Mouse (Mus musculus) liver (tissue): ENCODE results near the gene Adamts2.

ENCODE experiments used
- DNase-seq: peaks from one replicate; pipeline ENCODE4 v3.0.0-alpha.2; 2020; ENCODE audit warnings: mixed read lengths

The Adamts2 gene

DNA sequence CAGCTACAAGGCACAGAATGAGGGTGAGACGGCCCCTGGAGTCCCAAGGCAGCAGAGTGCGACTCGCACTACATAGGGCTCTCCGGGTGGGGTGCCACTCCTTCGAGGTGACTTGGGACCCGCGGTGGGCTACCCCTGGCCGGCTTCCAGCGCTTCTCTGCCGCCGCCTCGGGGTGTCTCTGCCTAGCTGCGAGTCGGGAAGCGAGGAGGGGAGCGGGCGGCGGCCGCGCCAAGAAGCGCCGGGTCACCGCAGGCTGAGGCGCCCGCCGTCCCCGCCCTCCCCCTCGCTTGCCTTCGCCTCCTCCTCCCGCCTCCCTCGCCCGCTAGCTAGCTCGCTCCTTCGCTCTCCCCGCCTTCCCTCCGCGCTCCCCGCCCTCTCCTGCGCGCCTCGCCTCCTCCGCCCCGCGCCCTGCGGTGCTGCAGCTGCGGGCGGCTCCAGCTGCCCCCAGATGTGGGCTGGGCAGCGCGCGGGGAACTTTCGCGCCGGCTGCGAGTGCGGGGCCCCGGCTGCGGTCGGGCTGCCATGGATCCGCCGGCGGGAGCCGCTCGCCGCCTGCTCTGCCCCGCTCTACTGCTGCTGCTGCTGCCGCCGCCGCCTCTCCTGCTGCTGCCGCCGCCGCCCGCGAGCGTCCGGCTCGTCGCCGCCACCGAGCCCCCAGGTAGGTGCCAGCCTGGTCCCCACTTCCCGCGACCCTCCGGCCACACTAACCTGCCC is at the start of gene Adamts2:
Gene Adamts2 (plus strand): TSS at position 444 of the 715 bp plus-strand sequence.
- DNase-seq = peak; percentile 65

DNA sequence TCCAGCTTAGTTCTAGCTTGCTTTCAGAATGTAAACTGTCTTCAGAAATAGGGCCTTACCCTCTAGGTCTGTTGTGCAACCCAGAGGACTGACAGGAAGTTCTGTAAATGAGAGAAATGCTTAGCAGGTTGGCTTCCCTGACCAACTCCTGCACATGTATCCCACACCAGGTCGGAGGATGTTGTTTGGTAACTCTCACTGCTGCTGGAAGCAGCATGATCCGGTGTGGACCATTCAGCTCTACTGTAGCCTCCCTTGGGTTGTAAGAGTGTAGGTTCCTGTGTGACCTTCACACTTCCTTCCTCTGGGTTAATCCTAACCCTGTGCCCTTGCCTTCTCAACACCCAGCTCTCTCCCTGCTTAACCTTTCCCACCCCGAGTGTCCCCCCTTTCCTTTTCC is 44.8 kb upstream of the Adamts2 start:
- DNase-seq = no peak

DNA sequence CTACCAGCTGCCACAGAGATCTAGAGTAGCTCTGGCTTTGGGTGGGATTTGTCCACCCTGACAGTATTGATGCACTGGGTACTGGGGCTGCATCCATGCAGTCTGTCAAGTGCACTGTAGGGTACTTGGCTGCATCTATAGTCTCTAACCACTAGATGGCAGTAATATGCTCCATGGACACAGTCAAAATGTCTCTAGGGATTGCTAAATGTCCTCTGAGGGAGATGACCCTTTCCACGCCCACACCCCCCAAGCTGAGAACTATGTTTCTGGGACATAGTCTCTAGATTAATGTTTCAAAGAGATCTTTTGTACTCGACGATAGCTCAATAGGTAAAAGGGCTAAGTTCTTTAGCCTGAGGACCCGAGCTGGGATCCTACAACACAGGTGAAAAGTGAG is 42.8 kb upstream of the Adamts2 start:
- no peak for DNase-seq

DNA sequence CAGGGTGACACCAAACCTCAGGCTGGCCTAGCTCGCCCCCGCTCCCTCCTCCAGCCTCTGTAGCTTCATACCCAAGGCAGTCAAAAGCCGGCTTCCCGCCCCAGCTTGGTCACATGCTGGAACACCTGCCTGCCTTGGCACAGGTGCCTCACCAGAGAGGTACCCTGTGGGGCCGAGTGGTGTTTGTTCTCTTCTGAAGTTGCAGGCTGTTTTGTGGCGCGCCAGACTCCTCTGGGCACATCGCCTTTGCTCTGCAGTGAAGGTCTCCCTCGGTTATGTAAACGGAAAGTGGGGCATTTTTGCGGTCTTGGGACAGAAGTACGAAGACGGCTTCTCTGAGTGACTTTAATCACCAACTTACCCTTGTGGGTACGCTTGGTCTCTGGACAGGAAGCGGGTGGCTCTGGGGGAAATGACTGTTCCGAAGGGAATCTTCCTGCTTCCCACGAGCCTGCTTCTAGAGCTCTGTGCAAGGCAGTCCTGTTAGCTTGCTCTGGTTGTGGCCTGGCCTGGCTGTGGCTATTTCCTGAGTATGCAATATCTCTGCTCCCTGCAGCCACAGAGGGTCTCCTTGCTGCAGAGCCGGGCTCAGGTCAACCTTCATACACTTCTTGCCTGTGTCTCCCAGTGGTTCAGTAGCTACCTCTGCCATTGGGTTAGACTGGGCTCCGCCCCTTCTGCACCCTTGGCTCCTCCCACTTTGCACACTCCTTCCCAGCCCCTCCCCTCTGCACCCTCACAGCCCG is 36.2 kb upstream of the Adamts2 start:
- DNase-seq = peak; percentile 58

DNA sequence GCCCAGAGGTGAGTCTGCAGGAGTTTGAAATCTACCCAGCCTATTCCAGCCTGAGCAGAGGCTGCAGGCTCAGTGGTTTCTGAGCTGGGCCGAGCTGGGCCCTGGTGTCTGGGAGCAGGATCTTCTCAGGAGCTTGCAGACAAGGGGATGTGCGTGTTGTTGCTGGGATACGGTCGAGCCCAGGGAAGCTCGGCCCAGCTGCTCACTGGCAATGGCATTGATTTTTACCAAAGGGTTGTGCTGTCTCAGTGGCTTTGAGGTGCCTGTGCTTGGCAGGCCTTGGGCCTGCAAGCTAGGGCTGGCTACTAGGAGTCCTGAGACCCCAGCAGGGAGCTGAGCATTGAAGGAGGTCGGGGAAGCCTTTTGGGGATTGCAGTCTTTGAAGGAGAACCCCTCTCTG is 30.4 kb upstream of the Adamts2 start:
- no peak for DNase-seq

DNA sequence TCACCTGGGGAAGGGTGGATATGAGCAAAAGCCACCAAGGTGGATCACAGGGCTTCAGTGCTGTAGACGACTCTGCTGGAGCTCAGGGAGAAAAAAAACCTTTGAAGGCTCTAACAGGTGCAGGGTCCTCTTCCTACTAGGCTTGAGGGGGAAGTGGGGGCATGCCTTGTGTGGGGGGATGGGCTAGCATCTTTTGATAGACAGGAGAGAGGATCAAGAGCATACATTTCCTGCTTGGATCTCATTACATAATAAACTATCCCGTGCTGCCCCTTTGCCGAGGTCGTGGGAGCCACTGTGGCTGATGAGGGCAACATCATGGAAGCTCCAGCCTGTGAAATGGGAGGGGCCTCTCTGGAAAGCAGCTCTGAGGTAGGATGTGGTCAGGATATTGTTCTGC is 25.4 kb upstream of the Adamts2 start:
- DNase-seq = no peak

DNA sequence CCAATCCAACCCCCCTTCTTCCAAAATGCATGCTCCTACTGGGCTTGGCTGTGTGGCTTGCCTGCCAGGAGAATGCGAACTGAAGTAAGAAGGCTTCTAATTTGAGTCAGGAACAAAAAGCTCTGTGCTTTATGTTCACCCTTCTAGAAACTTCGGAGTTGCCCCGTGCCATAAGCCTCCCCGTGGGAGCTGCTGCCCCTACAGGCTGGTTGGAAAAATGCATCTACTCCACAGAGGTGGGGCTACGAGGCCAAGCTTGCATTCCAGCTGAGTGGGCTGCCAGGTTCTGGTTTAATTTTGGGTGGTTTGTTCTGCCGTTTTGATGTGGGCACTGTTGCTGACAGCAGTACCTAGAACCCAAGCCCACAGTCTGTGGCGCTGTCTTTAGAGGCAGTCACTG is 14.9 kb upstream of the Adamts2 start:
- DNase-seq = no peak

DNA sequence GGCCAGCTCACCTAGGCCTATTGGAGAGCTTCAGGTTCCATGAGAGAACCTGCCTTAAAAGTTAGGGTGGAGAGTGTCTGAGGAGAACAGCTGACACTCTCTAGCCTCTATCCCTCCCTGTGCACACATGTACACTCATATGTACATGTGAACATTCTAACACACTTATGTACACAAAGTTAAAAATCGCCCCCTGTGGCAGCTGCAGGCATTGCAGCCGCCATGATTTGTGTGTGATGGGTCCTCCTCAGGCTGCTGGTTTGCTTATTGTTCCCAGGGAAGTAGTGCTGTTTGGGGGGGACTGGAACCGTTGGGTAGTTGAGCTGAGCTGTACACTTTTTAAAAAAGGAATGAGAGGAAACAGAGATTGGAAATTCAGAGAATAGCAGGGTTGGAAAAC is 14.1 kb upstream of the Adamts2 start:
- DNase-seq = peak; percentile 40

DNA sequence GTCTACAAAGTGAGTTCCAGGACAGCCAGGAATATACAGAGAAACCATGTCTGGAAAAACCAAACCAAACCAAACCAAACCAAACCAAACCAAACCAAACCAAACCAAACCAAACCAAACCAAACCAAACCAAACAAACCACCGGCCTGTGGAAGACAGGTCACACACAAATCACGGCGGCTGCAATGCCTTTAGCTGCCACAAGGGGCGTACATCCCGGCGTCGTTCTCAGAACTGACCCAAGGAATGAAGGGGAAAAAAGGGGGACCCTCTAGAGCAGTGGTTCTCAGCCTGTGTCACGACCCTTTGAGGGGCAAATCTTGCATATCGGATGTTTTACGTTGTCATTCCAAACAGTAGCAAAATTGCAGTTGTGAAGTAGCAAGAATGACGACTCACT is 12.8 kb upstream of the Adamts2 start:
- peak; percentile 25 for DNase-seq

DNA sequence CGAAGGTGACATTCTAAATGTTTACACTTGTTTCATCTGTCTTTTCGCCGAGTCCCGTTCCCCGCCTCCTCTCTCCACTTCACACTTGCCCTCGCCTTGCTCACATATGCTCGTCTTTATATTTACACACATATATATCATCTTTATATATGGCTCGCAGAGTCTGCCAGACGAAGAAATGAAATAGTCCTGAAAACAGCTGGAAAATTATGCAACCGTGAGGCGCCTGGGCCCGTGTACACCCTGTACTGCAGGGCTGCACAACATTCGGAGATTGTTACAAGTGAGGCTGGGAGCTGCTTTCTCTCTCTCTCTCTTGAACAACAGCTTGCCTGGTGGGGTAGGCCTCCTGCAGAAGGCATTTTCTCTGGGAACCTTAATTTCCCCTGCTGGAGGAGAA is 10.8 kb upstream of the Adamts2 start:
- DNase-seq = no peak

DNA sequence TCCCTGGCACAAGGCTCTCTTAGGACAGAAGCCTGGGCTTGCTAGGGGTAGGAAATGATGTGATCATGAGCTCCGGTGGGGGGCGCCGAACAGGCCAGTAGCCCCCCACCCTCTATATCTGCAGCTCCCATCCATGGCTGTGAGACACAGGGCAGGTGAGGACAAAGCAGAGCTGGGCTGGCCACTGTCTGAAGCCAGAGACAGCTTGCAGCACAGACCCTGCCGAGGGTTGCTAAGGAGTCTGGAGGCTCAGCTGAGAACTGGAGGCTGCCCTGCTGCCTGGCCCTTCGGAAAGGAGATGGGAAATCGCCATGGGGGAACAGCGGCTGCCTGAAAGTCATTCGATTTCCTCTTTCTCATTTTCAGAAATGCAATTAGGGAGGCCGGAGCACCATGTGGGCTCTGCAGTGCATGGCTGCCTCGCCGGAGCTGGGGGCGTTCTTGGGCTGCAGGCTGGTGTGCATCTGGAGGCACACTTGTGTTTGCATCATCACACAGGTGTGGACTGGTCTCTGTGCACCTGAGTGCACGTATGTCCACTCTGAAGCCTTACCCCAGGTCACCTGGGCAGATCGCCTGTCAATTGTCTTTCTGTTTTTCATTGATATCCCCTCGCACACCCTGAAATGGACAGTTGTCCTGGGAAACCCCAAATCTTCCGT is 8.9 kb upstream of the Adamts2 start:
- DNase-seq = no peak

DNA sequence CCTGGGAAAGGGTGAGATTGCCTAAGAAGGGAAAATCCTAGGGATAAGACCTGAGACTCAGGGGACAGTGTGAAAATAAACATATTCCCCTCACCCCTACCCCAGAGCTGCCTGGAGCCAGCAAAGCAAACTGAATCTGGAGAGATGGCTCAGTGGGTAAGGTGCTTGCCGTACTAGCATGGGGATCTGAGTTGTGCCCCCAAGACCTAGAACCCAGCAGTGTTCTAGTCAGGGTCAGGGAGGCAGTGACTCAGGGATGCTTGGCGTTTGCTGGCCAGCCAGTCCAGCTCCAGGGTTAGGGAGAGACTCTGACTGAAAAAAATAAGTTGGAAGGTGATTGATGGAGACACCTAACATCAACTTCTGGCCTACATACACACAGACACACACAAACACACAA is 5.3 kb upstream of the Adamts2 start:
- no peak for DNase-seq

DNA sequence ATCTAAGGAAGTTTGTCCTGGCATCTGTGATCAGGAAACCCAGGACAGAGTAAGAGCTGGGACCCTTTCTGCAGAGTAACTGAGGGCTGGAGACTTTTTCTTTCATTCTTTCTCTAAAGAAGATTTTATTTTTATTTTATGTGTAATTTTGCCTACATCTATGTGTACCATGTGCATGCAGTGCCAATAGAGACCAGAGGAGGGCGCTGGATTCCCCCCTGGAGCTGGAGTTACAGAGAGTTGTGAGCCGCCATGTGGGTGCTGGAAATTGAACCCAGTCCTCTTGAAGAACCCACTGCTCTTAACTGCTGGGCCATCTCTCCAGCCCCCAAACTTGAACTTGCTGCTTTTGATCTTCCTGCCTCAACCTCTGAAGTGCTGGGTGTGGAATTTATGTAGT is 2.7 kb upstream of the Adamts2 start:
- DNase-seq = no peak

DNA sequence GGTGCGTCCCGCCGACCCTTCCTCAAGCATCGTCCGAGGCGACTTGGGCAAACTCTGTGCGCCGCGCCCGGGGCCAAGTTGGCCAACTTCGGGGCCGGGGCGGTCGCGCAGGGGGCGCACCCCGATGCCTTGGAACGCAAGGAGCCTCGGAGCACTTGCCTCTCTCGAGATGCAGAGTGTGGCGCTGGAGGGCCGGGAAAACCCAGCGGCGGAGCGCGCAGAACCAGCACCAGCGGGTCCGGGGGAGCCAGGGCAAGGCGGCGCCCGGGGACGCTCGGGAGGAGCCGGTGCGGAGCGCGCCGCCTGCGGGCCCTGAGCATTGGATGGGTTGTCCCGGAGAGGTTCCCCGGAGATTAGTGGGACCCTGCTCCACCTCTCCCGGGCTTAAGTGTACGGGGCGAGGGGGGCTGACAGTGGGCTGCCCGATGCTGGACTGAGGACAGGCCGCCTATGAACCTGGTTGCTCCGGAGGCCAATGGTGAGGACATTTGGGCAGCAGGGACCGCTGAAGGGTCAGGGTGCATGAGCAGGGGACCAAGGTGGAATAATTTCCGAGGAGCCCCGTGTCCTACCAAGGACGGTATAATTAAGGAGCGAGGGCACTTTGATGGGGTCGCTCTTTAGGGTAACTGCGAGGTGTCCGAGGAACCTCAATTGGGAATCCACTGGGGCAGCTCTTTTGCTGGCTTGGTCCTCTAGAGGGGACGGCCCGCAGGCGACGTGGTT is 635 bp downstream of the Adamts2 start:
- DNase-seq = peak; percentile 15

DNA sequence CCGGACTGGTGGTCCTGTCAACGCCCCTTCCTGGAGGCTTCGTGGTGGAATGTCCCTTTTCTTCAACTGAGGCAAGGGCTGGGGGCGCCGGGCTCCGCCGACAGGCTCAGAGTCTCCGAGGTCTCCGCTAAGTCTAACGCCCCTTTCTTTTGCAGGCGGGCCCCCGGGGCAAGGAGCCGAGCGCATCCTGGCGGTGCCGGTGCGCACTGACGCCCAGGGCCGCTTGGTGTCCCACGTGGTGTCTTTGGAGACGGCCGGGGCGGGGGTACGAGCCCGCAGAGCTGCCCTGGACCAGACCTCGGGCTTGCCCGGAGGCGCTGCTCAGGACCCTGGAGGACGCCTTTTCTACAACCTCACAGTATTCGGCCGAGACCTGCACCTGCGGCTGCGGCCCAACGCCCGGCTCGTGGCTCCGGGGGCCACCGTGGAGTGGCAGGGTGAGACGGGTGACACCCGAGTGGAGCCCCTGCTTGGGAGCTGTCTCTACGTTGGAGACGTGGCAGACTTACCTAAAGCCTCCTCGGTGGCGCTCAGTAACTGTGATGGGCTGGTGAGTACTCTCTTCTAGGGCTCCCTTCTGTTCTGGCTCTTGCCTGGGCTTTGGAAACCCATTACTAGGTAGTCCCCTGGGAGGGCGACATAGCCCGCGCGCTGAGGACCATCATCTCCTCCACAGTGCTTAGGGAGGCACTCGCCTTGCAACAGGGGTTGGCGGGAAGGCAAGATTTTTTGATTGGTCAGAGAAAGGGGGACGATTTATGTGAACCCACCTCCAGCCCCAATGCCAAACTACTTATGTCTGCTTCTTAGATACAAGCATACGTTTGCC is 1.4 kb downstream of the Adamts2 start:
- DNase-seq = peak; percentile 33

DNA sequence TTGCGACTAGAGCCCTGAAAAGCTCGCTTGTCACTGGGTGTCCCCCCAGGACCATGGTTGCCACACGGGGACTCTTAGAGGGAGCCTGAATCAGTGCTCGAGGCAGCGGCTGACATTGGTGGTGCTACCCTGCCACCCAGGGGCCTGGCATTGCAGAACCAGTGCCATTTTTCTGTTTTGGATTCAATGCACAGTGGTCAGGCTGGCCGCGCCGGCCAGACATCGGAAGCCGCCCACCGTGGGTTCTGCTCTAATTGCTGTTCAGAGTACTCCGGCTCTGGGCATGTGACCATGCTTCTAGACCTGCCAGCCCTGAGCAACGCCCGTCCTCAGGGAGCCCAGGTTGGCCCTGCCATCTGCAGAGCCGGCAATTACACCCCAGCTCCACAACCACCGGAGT is 2.5 kb downstream of the Adamts2 start:
- no peak for DNase-seq

DNA sequence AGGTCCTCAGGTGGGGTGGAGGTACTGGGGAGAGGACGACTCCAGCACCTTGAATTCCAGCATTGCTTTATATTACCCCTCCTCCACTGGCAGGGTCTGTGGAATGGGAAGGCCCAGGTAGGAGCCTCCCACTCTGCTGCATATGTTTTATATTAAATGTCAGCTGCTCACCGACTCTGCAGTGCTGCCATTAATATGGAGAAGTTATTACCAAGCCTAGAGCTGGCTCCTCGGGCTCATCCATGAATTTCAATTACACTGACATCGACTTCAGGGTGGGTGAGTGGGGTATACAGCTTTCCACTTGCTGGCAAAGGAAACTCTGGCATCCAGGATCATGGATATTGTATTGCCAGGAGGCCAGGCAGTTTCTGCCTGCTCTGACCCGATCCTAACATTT is 9.3 kb downstream of the Adamts2 start:
- no peak for DNase-seq

DNA sequence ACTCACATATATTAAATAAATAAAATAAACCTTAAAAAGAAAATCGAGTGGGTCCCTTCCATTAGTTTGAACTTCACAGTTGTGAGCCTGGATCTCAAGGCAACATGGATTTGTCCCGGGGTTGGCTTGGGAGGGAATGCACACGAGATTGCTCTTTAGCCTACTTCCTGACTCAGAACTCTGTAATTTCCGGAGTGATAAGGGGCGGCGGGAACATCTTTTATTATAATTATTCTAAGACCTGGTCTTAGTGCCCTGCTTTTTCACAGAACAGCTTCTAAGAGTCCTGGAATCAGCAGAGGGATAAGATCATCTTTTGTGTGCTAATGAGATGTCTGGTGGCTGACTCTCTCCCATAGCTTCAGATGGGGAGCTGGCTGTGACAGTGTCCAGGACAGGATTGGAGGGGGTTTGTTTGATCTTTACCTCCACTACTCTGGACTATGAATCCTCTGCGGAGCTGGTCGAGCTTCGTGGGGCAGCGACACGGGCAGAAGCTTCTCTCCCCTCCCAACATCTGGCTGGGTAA is 15.2 kb downstream of the Adamts2 start:
- DNase-seq = no peak

DNA sequence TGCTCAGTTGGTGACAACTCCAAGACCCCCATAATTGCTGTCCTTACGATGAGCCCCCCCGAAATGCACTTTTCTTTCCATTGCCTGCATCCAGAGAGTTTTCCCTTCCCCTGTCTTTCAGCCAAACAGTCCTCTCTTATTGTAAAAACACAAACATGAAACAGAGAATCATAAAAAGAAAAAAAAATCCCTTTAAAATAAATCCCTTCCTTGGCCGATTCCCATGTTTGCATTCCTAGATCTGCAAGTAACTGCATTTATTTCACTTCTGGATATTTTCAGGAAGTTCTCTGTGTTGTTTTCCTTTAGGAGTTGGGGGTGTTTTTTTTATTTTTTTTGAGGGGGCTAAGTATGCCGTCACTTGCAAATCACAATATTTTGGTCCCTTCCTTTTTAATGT is 19.0 kb downstream of the Adamts2 start:
- DNase-seq = no peak

DNA sequence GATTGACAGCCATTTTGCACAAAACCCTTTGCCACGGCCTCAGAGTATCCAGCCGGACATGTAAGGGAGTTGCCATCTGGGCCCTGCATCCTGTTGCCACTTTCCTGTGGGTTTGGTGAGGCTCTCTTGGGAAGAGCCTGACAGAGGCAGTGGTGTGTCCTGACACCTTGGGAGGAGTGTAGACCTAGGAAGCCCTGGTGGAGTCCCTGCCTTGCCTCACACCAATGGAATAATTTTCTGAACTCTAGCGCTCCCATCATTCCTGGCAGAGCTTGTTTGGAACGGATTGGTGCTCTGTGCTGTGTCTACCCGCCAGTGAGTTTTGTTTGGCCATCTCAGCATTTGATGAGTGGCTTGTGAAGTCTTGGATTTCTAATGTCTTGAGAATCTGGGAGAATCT is 19.5 kb downstream of the Adamts2 start:
- DNase-seq = no peak

DNA sequence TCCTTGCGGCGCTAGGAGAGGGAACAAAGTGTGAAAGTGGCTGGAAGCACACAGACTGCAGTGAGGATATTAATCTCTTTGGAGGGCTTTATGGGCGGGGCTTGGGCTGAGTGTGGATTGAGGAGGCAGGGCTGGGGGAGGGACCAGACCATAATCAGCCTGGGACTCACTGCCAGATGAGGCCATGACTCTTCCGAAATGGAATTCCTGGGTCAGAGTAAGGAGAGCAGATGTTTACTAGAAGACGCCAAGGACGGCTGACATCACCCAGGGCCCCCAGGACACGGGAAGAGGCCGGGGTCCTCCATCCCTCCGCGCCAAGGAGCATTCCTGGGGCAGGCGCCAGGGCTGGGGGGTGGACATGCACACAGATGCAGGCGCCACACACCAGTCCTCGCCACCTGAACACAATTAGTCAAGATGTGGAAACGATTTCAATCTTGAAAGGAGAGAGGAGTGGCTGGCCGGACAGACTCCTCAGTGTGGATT is 20.4 kb downstream of the Adamts2 start:
- peak; percentile 39 for DNase-seq

DNA sequence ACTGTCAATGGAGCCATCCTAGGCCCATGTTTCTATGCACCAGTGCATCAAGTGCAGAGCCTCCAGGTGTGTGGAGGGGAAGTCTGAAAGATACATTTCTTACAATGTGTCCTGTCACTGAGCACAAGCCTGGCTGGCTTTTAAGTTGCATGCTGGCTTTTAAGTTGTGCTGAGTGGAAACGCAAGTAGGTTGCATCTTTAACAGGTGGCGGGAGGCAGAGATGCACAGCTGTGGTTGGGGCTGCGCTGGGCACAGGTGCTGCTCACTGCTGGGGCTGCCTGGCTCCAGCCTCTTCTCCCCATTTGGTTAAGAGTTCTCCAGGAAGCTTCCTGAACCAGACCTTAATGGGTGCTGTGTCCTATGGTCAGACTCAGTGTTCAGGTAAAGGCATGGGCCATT is 21.9 kb downstream of the Adamts2 start:
- no peak for DNase-seq
